Mouse (Mus musculus) forebrain, postnatal 0 days (tissue): Measurements from ENCODE around the gene Pla2g4d. TPM values are rescaled to one million over a fixed set of nuclear protein-coding genes. Genes with fewer than 3 reads are reported as not detected.

Experiments
- ATAC-seq: fragments of 200-750 bp; cut with Nextera tagmentation; 2 replicates; pipeline ENCODE4 v1.8.0; 2017; ENCODE audit warnings: mild to moderate bottlenecking, moderate library complexity
- DNase-seq: peaks from one replicate; pipeline ENCODE4 v3.0.0-alpha.2; 2015
- H3K27ac ChIP-seq: fragments of 300-500 bp; sonication (generic); 2 replicates; pipeline ENCODE4 v1.5.1; 2014; ENCODE audit warnings: low read depth, mild to moderate bottlenecking, antibody characterized with exemption, low read length, moderate library complexity, mixed read lengths
- H3K27me3 ChIP-seq: fragments of 300-500 bp; sonication (generic); 2 replicates; pipeline ENCODE4 v1.6.1; 2014; ENCODE audit warnings: mild to moderate bottlenecking, low read length, mixed read lengths; ENCODE audit not compliant: insufficient read depth
- H3K36me3 ChIP-seq: fragments of 300-500 bp; sonication (generic); 2 replicates; pipeline ENCODE4 v1.6.1; 2014; ENCODE audit warnings: mild to moderate bottlenecking, moderate library complexity; ENCODE audit not compliant: insufficient read depth
- H3K4me1 ChIP-seq: fragments of 300-500 bp; sonication (generic); 2 replicates; pipeline ENCODE4 v1.6.1; 2014; ENCODE audit warnings: antibody characterized with exemption; ENCODE audit not compliant: insufficient read depth
- H3K4me2 ChIP-seq: fragments of 300-500 bp; sonication (generic); 2 replicates; pipeline ENCODE4 v1.6.1; 2014; ENCODE audit warnings: low read depth, mild to moderate bottlenecking, moderate library complexity
- H3K4me3 ChIP-seq: fragments of 300-500 bp; sonication (generic); 2 replicates; pipeline ENCODE4 v1.5.1; 2014; ENCODE audit warnings: low read depth, low read length, mixed read lengths
- H3K9ac ChIP-seq: fragments of 300-500 bp; sonication (generic); 2 replicates; pipeline ENCODE4 v1.6.1; 2014; ENCODE audit warnings: mild to moderate bottlenecking
- H3K9me3 ChIP-seq: fragments of 300-500 bp; sonication (generic); 2 replicates; pipeline ENCODE4 v1.6.1; 2016; ENCODE audit warnings: low read length
- CTCF ChIP-seq: sonication (generic); IDR thresholded peaks from 2 replicates; pipeline ENCODE4 v1.5.1; 2016; ENCODE audit warnings: antibody characterized with exemption, control low read depth, low read depth
- WGBS: fragments of 180-500 bp; shearing (Covaris S2); extraction: QIAGEN DNeasy Blood & Tissue Kit; methylation state at CpG from one replicate; pipeline ENCODE4 v1.1.7; 2014; 5-methylcytosine and 5-hydroxymethylcytosine counted together
- polyA plus RNA-seq: library from polyadenylated mRNA; unstranded; fragments of >200 nt; fragmentation: Nextera tagmentation; extraction: Ambion mirVana; gene quantifications from 2 replicates; pipeline ENCODE4 v1.2.1, GENCODE M21; 2015
- total RNA-seq: library from RNA; depleted of rRNA; stranded (reverse); fragments of >200 nt; gene quantifications from 2 replicates; pipeline ENCODE4 v1.2.3, GENCODE M21; 2014

Pla2g4d gene
- total and polyA plus RNA-seq, 2 experiments from 2014 or later: 0.07 TPM; not detected in 1

DNA sequence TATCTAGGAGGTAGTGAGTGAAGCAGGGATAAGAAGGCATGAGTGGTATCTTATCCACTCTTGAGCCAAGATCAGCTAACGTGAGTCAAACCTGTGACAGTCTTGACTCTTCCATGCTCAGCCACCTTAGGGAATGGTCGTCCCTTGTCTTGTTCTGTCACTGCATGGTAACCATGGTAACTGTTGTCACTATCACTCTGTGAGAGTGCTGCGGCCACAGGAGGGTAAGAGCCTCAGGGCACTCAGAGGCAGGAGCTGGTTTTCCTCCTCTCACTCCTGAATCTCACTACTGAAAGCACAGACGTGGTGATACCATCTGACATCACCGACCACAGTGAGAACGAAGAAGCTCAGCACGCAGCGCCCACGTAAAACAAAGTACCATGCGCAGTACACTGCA lies 24.1 kb downstream of the Pla2g4d start:
- no peaks in the 10 kb centered on the region for H3K9me3 ChIP-seq
- no peak for DNase-seq
- H3K4me2 ChIP-seq: no peak overlapping the region
- no peaks in the 10 kb centered on the region for H3K36me3 ChIP-seq
- H3K4me1 ChIP-seq: no peaks in the 10 kb centered on the region
- no peak for TF ChIP-seq CTCF
- WGBS: 60% methylated on average over 10 of the region's 10 CpGs
- H3K9ac ChIP-seq: no peak overlapping the region
- H3K27ac ChIP-seq: no peak overlapping the region
- H3K27me3 ChIP-seq: no peaks in the 10 kb centered on the region
- H3K4me3 ChIP-seq: no peak overlapping the region
- peak; percentile 50 for ATAC-seq

DNA sequence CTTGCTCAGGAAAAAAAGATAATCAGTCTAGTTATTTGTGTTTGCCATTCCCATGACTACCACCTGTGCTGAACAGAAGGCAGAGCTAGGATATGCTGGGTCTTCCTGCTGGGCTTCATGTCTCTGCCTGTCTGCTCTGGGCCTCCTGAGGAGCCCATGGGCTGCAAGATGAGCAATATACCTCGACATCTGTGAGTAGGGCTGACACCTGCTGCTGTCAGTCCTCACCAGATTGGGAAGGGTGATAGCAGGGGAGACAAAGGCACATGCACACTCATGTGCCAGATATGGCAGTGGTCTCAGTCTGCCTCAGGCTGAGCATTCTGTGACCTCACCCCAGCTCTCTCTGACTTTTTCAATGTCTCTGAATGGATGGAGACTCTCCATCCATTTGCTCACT lies 26.1 kb downstream of the Pla2g4d start:
- TF ChIP-seq CTCF: no peak
- Histone ChIP-seq H3K4me2 (no peak overlapping the region), H3K27me3 (no peaks in the 10 kb centered on the region), H3K9ac (no peak overlapping the region), H3K4me1 (no peaks in the 10 kb centered on the region), H3K9me3 (no peaks in the 10 kb centered on the region), H3K27ac (no peak overlapping the region), H3K4me3 (no peak overlapping the region), H3K36me3 (no peaks in the 10 kb centered on the region)
- no peak for DNase-seq
- no peak for ATAC-seq
- 19% methylated on average over 1 of the region's 1 CpGs for WGBS

DNA sequence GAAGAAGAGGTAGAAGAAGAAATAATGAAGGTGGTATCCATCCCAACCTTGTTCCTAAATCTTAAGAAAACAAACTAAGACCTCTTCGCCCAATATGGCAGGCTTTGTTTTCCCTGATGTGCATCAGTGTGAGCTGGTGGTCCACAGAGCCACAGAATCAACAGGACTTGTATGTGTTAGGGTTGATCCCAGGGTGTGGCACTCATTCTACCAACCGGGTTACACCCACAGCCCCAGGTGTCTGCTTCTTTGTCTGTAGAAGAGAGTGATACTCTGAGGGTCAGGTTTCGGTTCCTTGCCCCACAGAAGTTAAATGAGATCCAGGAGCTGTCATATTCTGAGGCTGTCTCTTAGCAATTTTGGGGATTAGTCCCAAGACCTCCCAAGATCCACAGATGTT lies 27.7 kb downstream of the Pla2g4d start:
- Histone ChIP-seq H3K27ac (no peak overlapping the region), H3K9ac (no peak overlapping the region), H3K4me1 (no peaks in the 10 kb centered on the region), H3K4me2 (no peak overlapping the region), H3K36me3 (no peaks in the 10 kb centered on the region), H3K9me3 (no peaks in the 10 kb centered on the region), H3K27me3 (no peaks in the 10 kb centered on the region), H3K4me3 (no peak overlapping the region)
- 82% methylated on average over 3 of the region's 3 CpGs for WGBS
- ATAC-seq (no peak), DNase-seq (no peak)
- no peak for TF ChIP-seq CTCF

DNA sequence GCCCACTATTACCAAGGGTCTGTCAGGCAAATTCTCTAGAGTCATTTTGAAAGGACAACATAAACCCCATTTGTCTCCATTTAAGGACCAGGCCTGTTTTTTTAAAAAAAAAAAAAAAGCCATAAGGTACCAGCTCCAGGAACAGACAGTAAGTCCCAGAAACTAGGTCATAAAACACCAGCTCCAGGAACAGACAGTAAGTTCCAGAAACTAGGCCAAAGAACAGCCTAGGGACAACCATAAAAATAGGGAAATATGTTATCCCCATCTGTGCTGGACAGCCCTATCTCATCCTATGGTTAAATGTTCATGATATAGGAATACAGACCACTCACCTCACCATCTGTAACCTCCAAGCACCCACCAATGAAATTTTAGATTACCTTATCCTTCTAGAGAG lies 32.7 kb downstream of the Pla2g4d start:
- no peak overlapping the region for H3K9ac ChIP-seq
- no peak for DNase-seq
- no peaks in the 10 kb centered on the region for H3K36me3 ChIP-seq
- H3K27me3 ChIP-seq: no peaks in the 10 kb centered on the region
- no peak overlapping the region for H3K4me3 ChIP-seq
- no peak overlapping the region for H3K27ac ChIP-seq
- TF ChIP-seq CTCF: no peak
- no peak for ATAC-seq
- no peaks in the 10 kb centered on the region for H3K9me3 ChIP-seq
- H3K4me1 ChIP-seq: no peaks in the 10 kb centered on the region
- H3K4me2 ChIP-seq: no peak overlapping the region

DNA sequence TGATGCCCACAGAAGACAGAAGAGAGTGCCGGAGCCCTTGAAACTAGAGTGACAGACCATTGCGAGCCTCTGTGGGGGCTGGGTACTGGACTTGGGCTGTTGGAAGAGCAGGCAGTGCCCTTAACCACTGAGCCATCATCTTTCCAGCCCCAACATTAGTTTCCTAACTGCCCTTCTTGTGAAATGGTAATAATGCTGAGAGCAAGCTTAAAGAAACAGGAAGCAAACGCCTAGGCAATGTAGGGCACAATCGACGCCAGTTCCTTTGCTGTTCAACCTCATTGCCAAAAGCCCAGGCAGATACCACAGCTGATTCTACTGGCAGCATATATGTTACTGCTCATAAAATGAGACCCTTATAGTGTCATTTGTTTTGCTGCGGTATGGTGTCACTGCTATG lies 36.4 kb downstream of the Pla2g4d start:
- Histone ChIP-seq H3K27ac (no peak overlapping the region), H3K4me2 (no peak overlapping the region), H3K27me3 (no peaks in the 10 kb centered on the region), H3K4me3 (no peak overlapping the region), H3K36me3 (no peaks in the 10 kb centered on the region), H3K4me1 (no peaks in the 10 kb centered on the region), H3K9me3 (no peaks in the 10 kb centered on the region), H3K9ac (no peak overlapping the region)
- DNase-seq: no peak
- 90% methylated on average over 6 of the region's 6 CpGs for WGBS
- TF ChIP-seq CTCF: no peak
- no peak for ATAC-seq

DNA sequence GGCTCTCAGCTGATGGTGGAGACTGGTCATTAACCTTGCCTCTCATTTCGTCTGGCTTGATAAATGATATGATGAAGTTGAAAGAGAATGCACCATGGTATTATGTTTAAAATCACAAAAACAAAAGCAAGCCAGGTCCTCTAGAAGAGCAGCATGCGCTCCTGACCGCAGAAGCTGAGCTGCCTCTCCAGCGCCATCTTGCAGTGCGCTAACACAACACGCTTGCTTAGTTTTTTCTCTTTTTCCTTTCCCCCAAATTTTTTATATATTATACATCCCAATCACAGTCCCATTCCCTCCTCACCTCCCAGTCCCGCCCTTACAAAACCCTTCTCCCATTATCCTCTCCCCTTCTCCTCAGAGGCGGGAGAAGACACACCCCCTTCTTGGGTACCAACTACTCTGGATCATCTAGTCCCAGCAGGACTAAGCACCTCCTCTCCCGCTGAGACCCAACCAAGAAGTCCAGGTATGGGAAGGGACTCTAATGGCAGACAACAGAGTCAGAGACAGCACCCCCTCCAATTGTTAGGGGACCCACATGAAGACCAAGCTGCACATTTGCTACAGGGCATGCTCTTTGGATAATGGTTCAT lies 43.5 kb downstream of the Pla2g4d start:
- 12% methylated on average over 9 of the region's 9 CpGs for WGBS
- Histone ChIP-seq H3K4me1 (peaks cover 11% of the 10 kb centered on the region), H3K9ac (peak overlapping the region; percentile 69), H3K4me2 (peak overlapping the region; percentile 59), H3K27ac (peak overlapping the region; percentile 80), H3K36me3 (no peaks in the 10 kb centered on the region), H3K4me3 (peak overlapping the region; percentile 44), H3K27me3 (no peaks in the 10 kb centered on the region), H3K9me3 (no peaks in the 10 kb centered on the region)
- peak; percentile 66 for TF ChIP-seq CTCF
- DNase-seq (peak; percentile 82), ATAC-seq (peak; percentile 79)

DNA sequence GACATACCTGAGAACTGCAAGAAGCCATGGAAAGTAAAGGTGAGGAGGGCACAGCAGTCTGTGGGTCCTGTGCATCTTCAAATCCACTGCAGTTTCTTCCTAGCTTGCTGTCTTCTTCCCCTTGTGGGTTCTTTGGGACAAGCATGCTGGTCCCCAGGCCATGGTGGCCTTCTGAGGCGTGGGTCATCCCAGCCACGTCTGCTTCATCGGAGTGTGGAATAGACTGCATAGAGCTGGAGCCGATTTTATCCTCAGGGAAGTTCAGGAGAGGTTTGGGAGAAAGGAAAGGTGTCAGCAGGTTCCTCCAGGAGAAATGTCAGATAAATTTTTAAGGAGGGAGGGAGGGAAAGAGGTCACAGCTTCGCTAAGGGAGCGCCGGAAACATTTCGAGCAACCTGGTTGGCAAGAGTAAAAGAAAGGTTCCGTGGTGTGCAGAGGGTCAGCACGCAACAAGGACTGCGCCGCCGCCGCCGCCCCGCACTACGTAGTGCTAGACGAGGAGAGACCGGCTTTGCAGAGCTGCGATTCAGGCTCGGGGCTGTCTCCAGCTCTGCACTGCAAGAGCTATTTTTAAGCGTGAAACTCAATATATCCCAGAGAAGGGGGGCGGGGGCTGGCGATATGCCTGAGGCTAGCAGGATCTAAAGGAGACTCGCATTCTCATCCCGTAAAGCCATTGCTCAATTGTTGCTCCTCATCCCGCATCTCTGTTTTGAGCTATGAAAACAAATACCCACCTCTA lies 44.1 kb downstream of the Pla2g4d start, which contains the start of gene Pla2g4e:
TSS of gene Pla2g4e (minus strand) at position 657 of the 742 bp plus-strand sequence.
- no peaks in the 10 kb centered on the region for H3K9me3 ChIP-seq
- H3K27ac ChIP-seq: peak within 1 kb of the TSS; percentile 80
- no peaks in the 10 kb centered on the region for H3K36me3 ChIP-seq
- peak within 1 kb of the TSS; percentile 69 for H3K9ac ChIP-seq
- H3K4me1 ChIP-seq: peaks cover 11% of the 10 kb centered on the region
- ATAC-seq (peak; percentile 92), DNase-seq (peak; percentile 82)
- 3% methylated on average over 27 of the region's 27 CpGs for WGBS
- no peaks in the 10 kb centered on the region for H3K27me3 ChIP-seq
- H3K4me3 ChIP-seq: peak within 1 kb of the TSS; percentile 44
- H3K4me2 ChIP-seq: peak within 1 kb of the TSS; percentile 59
- TF ChIP-seq CTCF: no peak
